In the genomic region with DNA sequence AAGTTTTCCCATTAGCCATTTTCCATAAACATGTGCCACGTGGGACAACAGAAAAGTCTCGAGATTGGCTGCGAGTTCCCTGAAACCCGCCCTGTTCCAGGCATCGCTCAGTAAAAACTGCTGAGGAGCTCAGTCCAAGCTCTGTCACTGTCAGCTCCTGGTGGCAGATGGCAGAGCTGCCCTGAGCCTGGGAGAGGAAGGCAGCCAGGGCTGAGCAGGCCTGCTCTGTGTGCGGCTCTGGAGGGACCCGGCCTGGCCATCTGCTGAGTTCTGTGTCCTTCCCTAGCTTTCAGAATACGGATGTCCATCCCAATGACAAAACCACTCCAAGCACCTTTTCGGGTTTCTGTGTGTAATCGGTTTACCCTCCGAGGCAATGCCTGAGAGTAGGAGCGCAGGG, we compare ENCODE assay signal across 14 mouse cellular contexts. TPM values are rescaled to one million over a fixed set of nuclear protein-coding genes. Genes with fewer than 3 reads are reported as not detected.
DNase-seq lines count a peak whose midpoint lies in the region; ATAC-seq and TF ChIP-seq lines count a peak whose summit lies in the region.
"Had no signal": no experiment of that assay in that cellular context is flagged by ENCODE, and none has a peak within 500 bp of the region (broad histone marks: within the 10 kb centered on the region; RNA-seq: fewer than 3 reads in every experiment).

No protein-coding gene starts in this region.

- peak; percentile 96 for ATAC-seq in cerebellum, adult (ENCODE audit: insufficient number of reproducible peaks, low FRiP score, low TSS enrichment)
- peak; percentile 68 for ATAC-seq in hindbrain, embryonic 15.5 days (ENCODE audit: low FRiP score, low read depth)
- ATAC-seq: liver, embryonic 12.5 days had no signal

- H3K36me3 ChIP-seq in hindbrain, embryonic 15.5 days = peaks cover 62% of the 10 kb centered on the region

- no peaks in the 10 kb centered on the region for H3K27me3 ChIP-seq in hindbrain, embryonic 15.5 days
- H3K27me3 ChIP-seq: liver, embryonic 12.5 days; neural tube, embryonic 13.5 days had no signal

- WGBS in hindbrain, embryonic 15.5 days = 75% methylated on average over 12 of the region's 12 CpGs

- no peak overlapping the region for H3K9ac ChIP-seq in hindbrain, embryonic 15.5 days
- H3K9ac ChIP-seq: liver, embryonic 12.5 days; neural tube, embryonic 13.5 days had no signal

- no peaks in the 10 kb centered on the region for H3K4me1 ChIP-seq in hindbrain, embryonic 15.5 days (replicated peaks)
- H3K4me1 ChIP-seq: liver, embryonic 12.5 days; neural tube, embryonic 13.5 days had no signal

- DNase-seq in layer of hippocampus, adult 2 months (ENCODE audit: low spot score in 2 of 2) = peak in 1 of 2 experiments; percentile 49
- no peak for DNase-seq in layer of hippocampus, adult 9-10 months (ENCODE audit: low spot score)
- peak; percentile 91 for DNase-seq in cerebellum, adult 8-10 months
- no peak for DNase-seq in right cerebral cortex, postnatal 25 days
- DNase-seq in frontal cortex, adult 2 months (ENCODE audit: extremely low spot score in 1 of 2, low spot score in 1 of 2) = no peak
- DNase-seq in thymus, postnatal 4 days = no peak
- DNase-seq: adrenal gland, postnatal 14 days; heart, adult 2 months; kidney, adult 8-10 months; retina, postnatal 1 day had no signal

- no peak overlapping the region for H3K4me2 ChIP-seq in hindbrain, embryonic 15.5 days
- H3K4me2 ChIP-seq: liver, embryonic 12.5 days; neural tube, embryonic 13.5 days had no signal

- peak; percentile 49 for TF ChIP-seq CTCF in layer of hippocampus, adult 2 months (conservative IDR thresholded peaks at IDR 0.05)

- no peaks in the 10 kb centered on the region for H3K9me3 ChIP-seq in hindbrain, embryonic 15.5 days
- H3K9me3 ChIP-seq: liver, embryonic 12.5 days; neural tube, embryonic 13.5 days had no signal

- no peak overlapping the region for H3K4me3 ChIP-seq in layer of hippocampus, adult 2 months
- H3K4me3 ChIP-seq in hindbrain, embryonic 15.5 days = no peak overlapping the region
- H3K4me3 ChIP-seq: heart, adult 2 months; liver, embryonic 12.5 days; neural tube, embryonic 13.5 days had no signal

- H3K27ac ChIP-seq in layer of hippocampus, adult 2 months = peak overlapping the region; percentile 73
- peak overlapping the region; percentile 56; the same call in 1 of the 2 replicates for H3K27ac ChIP-seq in hindbrain, embryonic 15.5 days (replicated peaks)
- H3K27ac ChIP-seq: heart, adult 2 months; liver, embryonic 12.5 days; neural tube, embryonic 13.5 days had no signal

RNA-seq across cellular contexts. Expression of a gene that starts 21.1 kb away (rescaled TPM):
- total RNA-seq in layer of hippocampus, adult 2 months (2021) = 10 to 100 TPM; 39.6 to 48.8 TPM
- polyA plus RNA-seq in hindbrain, embryonic 15.5 days (2015; fragmentation: Nextera tagmentation; extraction: Ambion mirVana) = 35.8 and 36.2 TPM in 2 replicates
- polyA plus RNA-seq in frontal cortex, adult 2 months (2012; rRNA removed) = 32.8 and 33.0 TPM in 2 replicates

RNA-seq across cellular contexts. Expression of a gene that starts 21.9 kb away (rescaled TPM):
- 10 to 100 TPM; 45.7 to 47.5 TPM for total RNA-seq in layer of hippocampus, adult 2 months (2021)
- 51.2 and 52.8 TPM in 2 replicates for polyA plus RNA-seq in hindbrain, embryonic 15.5 days (2015; fragmentation: Nextera tagmentation; extraction: Ambion mirVana)
- polyA plus RNA-seq in frontal cortex, adult 2 months (2012; rRNA removed) = 48.1 and 49.1 TPM in 2 replicates

RNA-seq across cellular contexts. Expression of a gene that starts 45.8 kb away (rescaled TPM):
- total RNA-seq in layer of hippocampus, adult 2 months (2021) = 10 to 100 TPM; 12.7 to 19.3 TPM
- 13.3 and 18.6 TPM in 2 replicates for polyA plus RNA-seq in hindbrain, embryonic 15.5 days (2015; fragmentation: Nextera tagmentation; extraction: Ambion mirVana)
- 19.9 and 20.3 TPM in 2 replicates for polyA plus RNA-seq in frontal cortex, adult 2 months (2012; rRNA removed)
